Mouse (Mus musculus) skeletal muscle tissue, postnatal 0 days (tissue): Measurements from ENCODE around the gene Car3. TPM values are rescaled to one million over a fixed set of nuclear protein-coding genes. Genes with fewer than 3 reads are reported as not detected.

ENCODE experiments used
- polyA plus RNA-seq: library from polyadenylated mRNA; unstranded; fragments of >200 nt; fragmentation: Nextera tagmentation; extraction: Ambion mirVana; gene quantifications from 2 replicates; pipeline ENCODE4 v1.2.1, GENCODE M21; 2015

The Car3 gene
- polyA plus RNA-seq: 1,733 and 3,748 TPM in 2 replicates

DNA sequence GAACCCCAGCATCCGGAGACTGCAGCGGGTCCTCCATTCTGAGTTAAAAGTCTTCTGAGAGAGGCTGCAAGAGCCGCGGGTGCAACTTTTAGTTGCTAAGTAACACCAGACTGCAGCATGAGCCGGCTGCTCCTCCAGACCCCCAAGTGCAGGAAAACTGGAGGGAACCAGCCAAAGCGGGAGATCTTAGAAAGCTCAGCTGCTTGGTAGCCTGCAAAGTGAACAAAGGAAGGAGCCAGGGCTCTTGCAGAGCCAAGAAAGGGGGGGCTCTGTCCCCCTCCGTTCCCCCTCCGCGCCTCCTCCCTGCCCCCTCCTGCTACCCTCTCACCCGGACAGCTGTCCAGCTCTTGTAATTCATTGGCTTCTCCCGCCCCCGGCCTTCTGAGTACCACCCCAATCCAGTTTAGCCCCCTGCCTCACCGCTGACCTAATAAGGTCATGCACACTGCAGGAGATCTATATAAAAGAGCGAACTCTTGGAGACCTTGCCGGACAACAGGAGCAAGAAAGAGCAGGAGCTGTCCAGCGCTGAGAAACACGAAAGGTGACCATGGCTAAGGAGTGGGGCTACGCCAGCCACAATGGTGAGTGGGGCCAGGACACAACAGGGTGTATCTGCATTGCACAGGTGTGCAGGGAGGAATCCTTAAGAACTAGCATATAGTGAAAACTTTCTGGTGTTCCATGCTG, at the start of gene Car3:
TSS of gene Car3 (plus strand) at position 491 of the 690 bp plus-strand sequence.

DNA sequence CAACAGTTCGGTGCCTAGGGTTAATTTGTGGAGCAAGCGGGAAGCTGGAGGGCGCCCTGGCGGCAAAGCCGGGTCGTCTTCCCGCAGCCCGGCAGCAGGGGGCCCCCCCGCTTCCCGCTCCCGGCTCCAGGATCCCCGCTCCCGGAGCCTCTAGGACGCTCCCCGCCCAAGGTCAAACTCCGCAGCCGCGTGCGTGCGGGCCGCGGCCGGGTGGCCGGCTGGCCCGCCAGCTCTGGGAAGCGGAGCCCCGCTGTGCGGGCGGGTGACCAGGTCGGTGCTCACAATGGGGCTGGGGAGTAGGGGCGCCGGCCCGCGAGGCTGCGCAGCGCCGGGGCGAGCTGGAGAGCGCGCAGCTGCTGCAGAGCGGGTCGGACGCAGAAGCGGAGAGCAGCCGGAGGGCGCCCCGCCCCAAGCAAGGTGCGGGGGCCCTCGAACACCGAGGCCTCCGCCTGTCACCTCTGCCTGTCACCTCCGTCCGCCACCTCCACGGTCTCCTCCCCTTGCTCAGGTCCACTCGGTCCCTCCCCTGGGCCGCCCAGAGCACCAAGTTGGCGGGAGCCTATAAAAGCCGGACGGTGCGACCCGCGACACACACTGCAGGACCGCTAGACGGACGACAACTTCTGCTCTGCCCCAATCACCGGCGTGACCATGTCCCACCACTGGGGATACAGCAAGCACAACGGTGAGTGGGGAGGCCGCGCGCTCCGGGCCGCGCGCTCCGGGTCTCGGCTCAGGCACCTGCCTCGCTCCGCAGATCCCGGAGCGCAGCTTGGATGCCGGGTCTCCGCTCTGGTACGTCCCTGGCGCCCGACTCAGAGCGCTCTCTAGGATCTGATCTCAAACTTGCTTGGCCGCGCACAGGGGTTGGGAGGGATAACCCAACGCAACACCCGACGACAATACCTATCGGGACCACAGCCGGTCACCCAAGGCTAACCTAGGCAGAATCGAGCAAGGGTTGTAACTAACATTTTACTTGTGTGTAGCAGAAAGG, 23.1 kb downstream of the Car3 start, which contains the start of gene Car2:
TSS of gene Car2 (plus strand) at position 172 of the 997 bp plus-strand sequence.

Other genes with a start within 250 kb of the Car3 start
- gene Car13, start 221.8 kb upstream of the Car3 start, polyA plus RNA-seq: 1.6 and 4.1 TPM in 2 replicates
- gene Car1, start 55.1 kb upstream of the Car3 start, polyA plus RNA-seq: 0.49 and 0.88 TPM in 2 replicates
- 9.0 and 9.8 TPM in 2 replicates for gene Car2, start 22.8 kb downstream of the Car3 start, polyA plus RNA-seq